Mouse (Mus musculus): Measurements from ENCODE around the gene Lama5.

The Lama5 gene

GRCm38 (mm10) chr2:180229129-180229528 lies 3.5 kb upstream of the Lama5 start:
- in situ Hi-C loops (cut with MboI; ENCODE audit: unreplicated experiment in 2 of 2) = no loop called here

GRCm38 (mm10) chr2:180228592-180228991 lies 2.9 kb upstream of the Lama5 start:
- in situ Hi-C loops (cut with MboI; ENCODE audit: unreplicated experiment in 2 of 2) = no loop called here

GRCm38 (mm10) chr2:180228060-180228458 lies 2.4 kb upstream of the Lama5 start:
- in situ Hi-C loops (cut with MboI; ENCODE audit: unreplicated experiment in 2 of 2) = no loop called here

- in situ Hi-C loops (cut with MboI; ENCODE audit: unreplicated experiment in 2 of 2) = no loop called here
These were observed 1.8 kb upstream of the Lama5 start for GRCm38 (mm10) chr2:180227262-180228059.

GRCm38 (mm10) chr2:180225044-180225761 lies 456 bp downstream of the Lama5 start:
- in situ Hi-C loops (cut with MboI; ENCODE audit: unreplicated experiment in 2 of 2) = no loop called here

- in situ Hi-C loops (cut with MboI; ENCODE audit: unreplicated experiment in 2 of 2) = no loop called here
These were observed 1.0 kb downstream of the Lama5 start for GRCm38 (mm10) chr2:180224647-180225043.

- in situ Hi-C loops (cut with MboI; ENCODE audit: unreplicated experiment in 2 of 2) = no loop called here
These were observed 3.4 kb downstream of the Lama5 start for GRCm38 (mm10) chr2:180222250-180222649.

- in situ Hi-C loops (cut with MboI; ENCODE audit: unreplicated experiment in 2 of 2) = no loop called here
These were observed 4.6 kb downstream of the Lama5 start for GRCm38 (mm10) chr2:180221051-180221450.

GRCm38 (mm10) chr2:180220165-180220564 lies 5.5 kb downstream of the Lama5 start:
- in situ Hi-C loops (cut with MboI; ENCODE audit: unreplicated experiment in 2 of 2) = no loop called here

- in situ Hi-C loops (cut with MboI; ENCODE audit: unreplicated experiment in 2 of 2) = no loop called here
These were observed 6.3 kb downstream of the Lama5 start for GRCm38 (mm10) chr2:180219145-180219943.

GRCm38 (mm10) chr2:180218677-180219076 lies 7.0 kb downstream of the Lama5 start:
- in situ Hi-C loops (cut with MboI; ENCODE audit: unreplicated experiment in 2 of 2) = no loop called here

GRCm38 (mm10) chr2:180218241-180218640 lies 7.4 kb downstream of the Lama5 start:
- in situ Hi-C loops (cut with MboI; ENCODE audit: unreplicated experiment in 2 of 2) = no loop called here

GRCm38 (mm10) chr2:180217587-180217986 lies 8.1 kb downstream of the Lama5 start:
- in situ Hi-C loops (cut with MboI; ENCODE audit: unreplicated experiment in 2 of 2) = no loop called here

- in situ Hi-C loops (cut with MboI; ENCODE audit: unreplicated experiment in 2 of 2) = no loop called here
These were observed 8.7 kb downstream of the Lama5 start for GRCm38 (mm10) chr2:180216921-180217320.

- in situ Hi-C loops (cut with MboI; ENCODE audit: unreplicated experiment in 2 of 2) = no loop called here
These were observed 9.7 kb downstream of the Lama5 start for GRCm38 (mm10) chr2:180215951-180216350.

- in situ Hi-C loops (cut with MboI; ENCODE audit: unreplicated experiment in 2 of 2) = no loop called here
These were observed 10.6 kb downstream of the Lama5 start for GRCm38 (mm10) chr2:180215011-180215461.

GRCm38 (mm10) chr2:180214352-180214978 lies 11.2 kb downstream of the Lama5 start:
- in situ Hi-C loops (cut with MboI; ENCODE audit: unreplicated experiment in 2 of 2) = no loop called here

- in situ Hi-C loops (cut with MboI; ENCODE audit: unreplicated experiment in 2 of 2) = no loop called here
These were observed 13.4 kb downstream of the Lama5 start for GRCm38 (mm10) chr2:180212255-180212654.

- in situ Hi-C loops (cut with MboI; ENCODE audit: unreplicated experiment in 2 of 2) = no loop called here
These were observed 16.7 kb downstream of the Lama5 start for GRCm38 (mm10) chr2:180208976-180209375.

GRCm38 (mm10) chr2:180207840-180208239 lies 17.8 kb downstream of the Lama5 start:
- in situ Hi-C loops (cut with MboI; ENCODE audit: unreplicated experiment in 2 of 2) = no loop called here

- in situ Hi-C loops (cut with MboI; ENCODE audit: unreplicated experiment in 2 of 2) = no loop called here
These were observed 19.7 kb downstream of the Lama5 start for GRCm38 (mm10) chr2:180205956-180206280.
